Mouse (Mus musculus) urinary bladder, postnatal 25 days (tissue): ENCODE results near the gene Tet3.
A peak's percentile ranks its signal among the peaks of the same experiment; 100 is the strongest.

Source experiments
- DNase-seq: peaks from one replicate; pipeline ENCODE4 v3.0.0; 2022; ENCODE audit warnings: low spot score

The Tet3 gene

DNA sequence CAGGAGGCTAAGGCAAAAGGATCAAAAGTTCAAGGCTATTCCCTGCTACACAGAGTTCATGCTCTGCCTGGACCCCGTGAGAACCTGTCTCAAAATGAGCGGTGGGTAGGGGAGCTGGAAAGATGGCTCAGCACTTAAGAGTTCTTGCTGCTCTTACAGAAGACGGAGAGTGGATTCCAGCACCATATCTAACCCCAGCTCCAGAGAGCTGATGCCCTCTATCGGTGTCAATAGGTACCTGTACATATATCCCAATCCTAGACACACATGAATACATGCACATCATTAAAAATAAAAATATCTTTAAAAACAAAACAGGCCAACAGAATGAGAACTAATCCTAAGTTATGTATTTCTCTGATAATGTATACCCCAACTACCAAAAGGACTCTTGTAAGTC, 19.3 kb upstream of the Tet3 start:
- no peak for DNase-seq

- DNase-seq, result no peak
Measured at GRCm38 (mm10) chr6:83475431-83475830, 16.5 kb upstream of the Tet3 start.

DNA sequence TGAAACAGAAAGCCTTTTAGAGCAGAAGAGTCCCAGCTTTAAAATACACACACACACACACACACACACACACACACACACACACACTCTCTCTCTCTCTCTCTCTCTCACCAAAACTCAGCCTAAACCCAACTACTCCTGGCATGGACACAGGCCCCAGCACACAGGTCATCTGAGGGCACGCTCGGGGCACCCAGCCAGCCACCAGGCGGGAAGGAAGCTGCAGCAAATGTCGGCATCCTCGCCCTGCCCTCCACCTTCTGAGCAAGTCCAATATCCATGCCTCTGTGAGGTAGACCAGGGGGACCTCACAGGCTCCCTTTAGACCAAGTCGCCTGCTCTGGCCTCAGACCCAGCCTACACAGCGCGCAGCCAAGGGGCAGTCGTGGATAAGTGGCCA, 14.4 kb upstream of the Tet3 start:
- DNase-seq, result no peak

GRCm38 (mm10) chr6:83471739-83472138, 12.9 kb upstream of the Tet3 start:
- DNase-seq, result no peak

DNA sequence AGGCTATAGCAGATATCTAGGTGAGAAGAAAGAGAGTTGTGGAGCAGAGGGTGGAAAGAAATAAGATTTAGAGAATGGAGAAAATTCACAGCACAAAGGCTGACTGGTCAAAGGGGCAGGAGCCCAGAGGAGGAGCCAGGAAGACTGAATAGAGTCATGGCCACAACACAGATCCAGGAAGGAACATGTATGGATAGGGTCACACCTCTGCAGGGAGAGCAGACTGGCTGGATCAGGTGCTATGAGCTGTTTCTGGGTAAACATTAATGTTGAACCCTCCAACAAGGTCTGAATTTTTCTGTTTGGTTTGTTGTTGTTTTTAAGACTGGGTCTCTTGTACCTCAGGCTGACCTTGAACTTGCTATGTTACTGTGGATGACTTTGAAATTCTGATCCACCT, 5.1 kb upstream of the Tet3 start:
- no peak for DNase-seq

DNA sequence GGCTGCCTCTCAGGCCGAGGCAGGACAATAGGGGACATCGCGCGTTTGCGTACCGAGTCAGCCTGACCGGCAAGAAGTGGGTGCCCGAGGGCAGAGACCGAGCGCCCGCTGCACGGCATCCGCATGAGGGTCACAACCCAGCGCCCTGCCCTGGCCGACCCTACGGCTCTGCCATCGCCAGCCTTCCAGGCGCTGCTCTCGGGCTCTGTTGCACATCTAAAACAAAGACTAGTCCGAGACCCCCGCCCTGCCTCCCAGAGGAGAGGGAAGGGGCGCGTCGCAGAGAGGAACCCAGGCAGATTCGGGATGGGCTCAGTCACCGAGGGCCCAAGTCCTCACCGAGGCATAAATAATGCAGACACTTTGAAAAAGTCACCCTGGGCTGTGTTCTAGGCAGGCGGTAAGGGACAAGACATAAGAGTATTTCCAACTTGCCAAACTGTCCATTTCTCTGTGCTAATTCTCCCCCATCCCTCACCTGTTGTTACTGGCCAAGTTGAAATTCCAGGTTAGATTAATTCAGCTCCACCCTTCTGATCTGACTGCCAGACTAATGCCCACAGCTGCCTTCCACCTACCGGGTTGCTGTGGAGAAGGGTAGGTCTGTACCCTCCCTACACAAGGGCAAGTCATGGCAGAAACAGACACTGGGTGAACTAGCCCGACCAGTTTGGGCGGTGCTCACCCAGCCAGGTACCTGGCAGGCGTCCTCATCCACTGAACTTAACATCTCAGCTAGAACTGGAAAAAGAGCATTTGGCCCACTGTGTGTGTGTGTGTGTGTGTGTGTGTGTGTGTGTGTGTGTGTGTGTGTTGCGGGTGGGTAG, 1.7 kb downstream of the Tet3 start:
- peak; percentile 71 for DNase-seq

GRCm38 (mm10) chr6:83456131-83456983, 2.5 kb downstream of the Tet3 start:
- DNase-seq, result peak; percentile 73

DNA sequence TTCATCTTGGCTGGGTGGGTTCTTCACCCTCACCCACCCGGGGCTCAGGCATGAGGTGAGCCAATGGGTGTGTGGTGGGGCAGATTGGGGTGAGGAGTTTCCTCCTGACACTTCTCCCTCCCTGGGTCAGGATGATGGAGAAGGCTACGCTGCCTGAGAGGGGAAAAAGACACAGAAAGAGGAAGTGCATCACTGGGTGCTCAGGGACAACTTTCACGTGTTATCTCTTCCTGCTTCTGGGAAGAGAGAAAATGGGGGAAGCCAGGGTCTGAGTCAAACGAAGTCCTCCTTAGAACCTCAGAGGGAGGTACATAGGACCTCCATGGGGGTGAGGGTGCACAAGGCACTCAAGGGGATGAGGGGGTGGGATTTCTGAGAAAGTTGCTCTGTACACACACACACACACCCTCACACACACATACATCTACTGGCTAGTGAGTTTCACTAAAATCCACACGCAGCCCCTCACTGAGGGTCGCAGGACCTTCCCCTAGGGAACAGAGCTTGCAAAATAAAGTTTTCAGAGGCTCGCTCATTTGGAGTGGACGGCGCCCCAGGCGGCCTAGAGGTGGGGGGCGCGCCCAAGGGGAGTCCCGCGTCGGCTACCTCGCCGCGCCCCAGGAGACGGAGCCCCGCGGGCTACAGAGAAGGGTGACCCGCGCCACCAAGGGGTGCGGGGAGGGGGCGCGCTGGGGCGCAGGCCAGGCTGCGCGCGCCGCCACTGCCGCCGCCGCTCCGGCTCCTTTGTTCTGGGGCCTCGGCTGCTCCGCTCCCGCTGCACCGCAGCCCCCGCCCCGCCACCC, 3.4 kb downstream of the Tet3 start:
- DNase-seq, result no peak

DNA sequence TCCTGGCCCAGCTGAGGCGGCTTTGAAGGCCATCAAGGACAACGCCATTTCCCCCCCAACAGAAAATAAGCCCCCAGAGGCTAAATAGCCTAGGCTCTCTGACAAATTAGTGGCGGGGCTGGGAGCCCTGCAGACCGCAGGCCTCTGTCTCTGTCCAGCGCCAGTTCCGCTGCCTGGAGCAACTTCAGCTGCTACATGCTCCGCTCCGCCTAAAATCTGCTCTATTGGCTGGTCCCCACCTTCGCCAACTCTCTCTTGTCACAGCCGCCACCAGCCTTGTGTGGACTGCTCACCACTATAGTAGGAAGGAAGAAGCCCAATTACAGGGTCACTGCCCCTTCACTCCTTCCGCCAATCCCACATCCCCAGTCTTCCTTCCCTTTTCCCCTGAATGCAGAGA, 5.2 kb downstream of the Tet3 start:
- no peak for DNase-seq

- DNase-seq, result no peak
Measured at GRCm38 (mm10) chr6:83450451-83451303, 8.2 kb downstream of the Tet3 start.

DNA sequence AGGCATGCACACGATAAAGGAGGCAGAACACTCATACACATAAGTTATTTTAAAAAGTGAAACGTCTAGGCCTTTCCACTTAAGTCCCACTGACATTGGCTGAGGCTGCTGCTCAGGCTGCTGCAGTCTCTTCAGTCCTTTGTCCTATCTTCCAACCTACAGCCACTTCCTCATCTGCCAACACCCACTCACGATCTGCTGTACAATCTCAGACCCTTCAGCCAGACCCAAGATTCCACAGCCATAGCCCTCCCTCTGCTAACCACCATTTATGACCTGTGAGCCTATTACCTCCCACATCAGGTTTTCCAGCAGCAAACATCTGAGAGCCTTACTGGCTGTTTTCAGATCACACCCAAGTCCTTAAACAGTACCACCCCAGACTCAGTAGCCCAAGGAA, 9.4 kb downstream of the Tet3 start:
- DNase-seq, result no peak

DNA sequence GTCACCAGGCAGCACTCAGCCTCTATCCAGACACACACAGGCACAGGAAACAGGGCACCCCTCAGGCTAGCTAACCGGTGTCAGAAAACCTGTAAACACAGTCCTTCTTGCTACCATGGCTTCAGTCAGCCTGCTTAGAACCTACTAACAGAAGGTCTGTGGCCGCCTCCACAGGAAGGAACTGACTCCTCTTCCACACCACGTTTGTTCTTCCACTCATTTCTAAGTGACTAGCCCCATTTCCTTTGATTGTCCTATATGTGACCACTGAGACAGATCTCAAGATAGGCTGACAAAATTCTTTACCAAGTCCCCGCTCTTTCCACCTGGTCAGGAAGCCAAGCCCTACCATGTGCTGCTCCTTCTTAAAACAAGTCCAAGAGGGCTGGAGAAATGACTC, 10.0 kb downstream of the Tet3 start:
- no peak for DNase-seq

- DNase-seq, result no peak
Measured at GRCm38 (mm10) chr6:83447031-83447430, 11.9 kb downstream of the Tet3 start.

DNA sequence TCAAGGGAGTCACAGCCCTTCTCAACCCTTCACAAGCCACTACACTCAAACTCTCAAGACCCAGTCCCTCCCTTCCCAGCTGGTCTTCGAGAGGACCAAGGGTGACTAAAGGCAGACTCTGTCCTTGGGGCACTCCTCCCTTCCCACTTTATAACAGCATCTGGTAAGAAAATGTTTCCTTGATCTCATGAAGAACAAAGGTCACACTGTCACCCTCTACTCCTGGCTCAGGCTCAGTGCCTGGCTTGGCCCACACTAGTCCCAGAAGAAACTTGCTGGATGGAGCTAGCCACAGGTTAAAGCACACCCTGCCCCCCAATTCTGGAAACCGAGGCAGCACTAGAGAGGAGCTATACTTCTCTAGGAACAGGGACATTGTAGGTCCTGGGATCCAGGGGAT, 13.1 kb downstream of the Tet3 start:
- no peak for DNase-seq

GRCm38 (mm10) chr6:83443441-83444340, 15.2 kb downstream of the Tet3 start:
- peak; percentile 61 for DNase-seq

DNA sequence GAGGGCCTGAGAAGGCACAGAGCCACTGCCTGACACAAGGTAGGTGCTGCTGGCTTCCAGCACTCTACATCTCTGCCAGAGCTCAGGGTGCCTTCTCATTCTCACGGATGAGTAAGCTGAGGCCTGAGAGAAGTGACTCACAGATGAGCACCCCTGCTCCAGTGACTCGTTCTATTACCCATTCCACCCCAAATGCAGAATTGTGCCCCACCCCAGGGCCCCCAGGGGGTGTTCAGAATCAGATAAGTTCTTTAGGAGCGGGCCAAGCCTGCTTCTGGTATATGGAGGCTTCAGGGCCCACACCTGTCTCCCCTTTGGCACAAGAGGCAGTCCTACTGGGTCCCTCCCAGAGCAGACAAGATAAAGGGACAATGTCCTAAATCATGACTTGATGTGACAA, 16.2 kb downstream of the Tet3 start:
- DNase-seq, result no peak

DNA sequence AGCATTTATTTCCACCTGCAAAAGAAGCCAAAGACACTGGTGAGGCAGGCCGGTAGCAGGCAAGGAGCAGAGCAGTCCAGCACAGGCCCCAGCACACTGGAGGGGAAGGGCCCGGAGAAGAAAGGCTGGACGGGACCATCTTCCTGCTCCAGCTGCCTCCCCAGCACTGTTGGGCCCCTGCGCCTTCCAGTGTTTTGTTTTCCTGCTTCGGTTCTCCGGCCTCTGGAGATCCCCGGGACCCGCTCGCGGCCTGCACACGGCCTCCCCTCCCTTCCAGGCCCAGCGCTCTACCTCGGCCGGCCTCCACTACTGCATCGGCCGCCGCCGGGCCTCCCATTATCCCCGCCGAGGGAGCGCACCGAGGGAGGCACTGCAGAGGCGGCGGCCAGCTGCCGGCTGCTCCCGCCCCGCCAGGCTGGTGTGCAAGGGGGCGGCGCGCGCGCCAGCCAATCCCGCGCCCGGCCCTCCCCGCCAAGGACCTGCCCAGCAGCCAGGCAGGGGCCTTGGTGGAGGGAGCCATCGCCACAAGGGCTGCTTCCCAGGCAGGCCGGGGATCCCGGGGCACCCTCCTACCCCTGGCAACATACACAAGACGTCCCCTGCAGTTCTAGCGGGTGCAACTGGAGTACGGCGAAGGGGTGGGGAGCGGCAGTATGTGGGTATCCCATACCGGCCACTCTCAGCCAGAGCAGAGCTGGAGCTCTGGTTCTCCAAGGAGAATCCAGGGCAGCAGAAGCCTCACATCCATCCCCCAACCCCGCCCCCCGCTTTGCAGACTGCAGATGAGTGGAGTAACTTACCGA, 17.4 kb downstream of the Tet3 start:
- peak; percentile 81 for DNase-seq

- peak; percentile 55 for DNase-seq
Measured at GRCm38 (mm10) chr6:83440510-83441258, 18.2 kb downstream of the Tet3 start.

GRCm38 (mm10) chr6:83440197-83440509, 18.7 kb downstream of the Tet3 start:
- no peak for DNase-seq
